Mouse (Mus musculus): ENCODE measurements around the gene Dab1.

DNA sequence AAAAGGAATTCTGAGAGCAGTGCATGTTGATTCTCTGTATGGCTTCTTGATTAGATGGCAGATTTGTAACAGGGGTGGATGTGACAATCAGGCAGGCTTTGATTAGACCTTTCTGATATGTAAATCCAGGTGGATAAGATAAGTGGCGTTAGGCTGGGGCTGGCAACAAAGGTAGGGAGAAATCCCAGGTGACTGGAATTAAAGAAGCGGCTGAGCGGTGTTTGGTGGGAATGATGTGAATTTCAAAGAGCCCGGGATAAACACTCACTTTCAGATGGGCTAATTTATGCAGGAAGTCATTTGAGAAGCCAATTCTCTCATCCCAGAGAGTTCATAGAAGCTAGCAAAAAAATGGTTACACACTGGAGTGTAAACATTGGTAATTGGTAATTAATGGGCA lies 598.2 kb downstream of the Dab1 start:
- no peak for TF ChIP-seq POLR2A (IDR thresholded peaks at IDR 0.05; ENCODE audit: borderline replicate concordance, insufficient read depth, low read length)
- TF ChIP-seq CTCF (IDR thresholded peaks at IDR 0.05; ENCODE audit: borderline replicate concordance, insufficient read depth, low read depth, low read length): no peak
